ENCODE assay signal across 8 mouse cellular contexts in genomic region chr5:130266651-130267050, GRCm38 (mm10). TPM values are rescaled to one million over a fixed set of nuclear protein-coding genes. Genes with fewer than 3 reads are reported as not detected.
DNase-seq lines count a peak whose midpoint lies in the region; TF ChIP-seq lines count a peak whose summit lies in the region.
"Had no signal": no experiment of that assay in that cellular context is flagged by ENCODE, and none has a peak within 500 bp of the region (broad histone marks: within the 10 kb centered on the region; RNA-seq: fewer than 3 reads in every experiment).

No protein-coding gene starts in this region.

- intact Hi-C loops in left cerebral cortex, adult 2 months (cut with DNase I), result no loop called here
- intact Hi-C loops in left cerebral cortex, postnatal 36 days (cut with DNase I), result no loop called here

- peak; percentile 18 for TF ChIP-seq RAD21 in MEL (IDR thresholded peaks at IDR 0.05; ENCODE audit: low read depth, low read length)

- DNase-seq in left cerebral cortex, adult 2 months (ENCODE audit: extremely low spot score in 1 of 2, low spot score in 2 of 2), result peak in 1 of 2 experiments; percentile 38
- DNase-seq in left cerebral cortex, adult 9 months (ENCODE audit: low spot score in 2 of 2), result no peak
- peak; percentile 84 for DNase-seq in MEL (ENCODE audit: low read depth, low spot score)
- peak; percentile 47 for DNase-seq in limb, embryonic 10.5 days (ENCODE audit: low spot score)
- peak; percentile 23 to 47 for DNase-seq in spleen, postnatal 14 days (ENCODE audit: low spot score in 2 of 2)
- no peak for DNase-seq in left cerebral cortex, postnatal 36 days (ENCODE audit: low spot score in 2 of 2)

- H3K9me3 ChIP-seq in MEL (replicated peaks; ENCODE audit: insufficient read depth, low read length), result no peaks in the 10 kb centered on the region
- no peaks in the 10 kb centered on the region for H3K9me3 ChIP-seq in limb, embryonic 10.5 days (replicated peaks)
- H3K9me3 ChIP-seq: heart, embryonic 15.5 days had no signal

- H3K27ac ChIP-seq in left cerebral cortex, adult 2 months, result no peak overlapping the region
- H3K27ac ChIP-seq in MEL (ENCODE audit: control insufficient read depth, low read depth, low read length), result no peak overlapping the region
- H3K27ac ChIP-seq in bone marrow macrophage, adult 2 months (ENCODE audit: insufficient read depth, low read depth, low read length), result no peak overlapping the region
- no peak overlapping the region for H3K27ac ChIP-seq in limb, embryonic 10.5 days
- H3K27ac ChIP-seq: heart, embryonic 15.5 days had no signal

- 92% methylated on average over 7 of the region's 7 CpGs for WGBS in limb, embryonic 10.5 days

- no peaks in the 10 kb centered on the region for H3K4me1 ChIP-seq in MEL (ENCODE audit: control insufficient read depth in 1 of 2, insufficient read depth in 2 of 2, low read length in 2 of 2)
- peaks cover 19% of the 10 kb centered on the region for H3K4me1 ChIP-seq in bone marrow macrophage, adult 2 months (ENCODE audit: control insufficient read depth, insufficient read depth, low read length)
- H3K4me1 ChIP-seq in limb, embryonic 10.5 days, result no peaks in the 10 kb centered on the region
- H3K4me1 ChIP-seq: heart, embryonic 15.5 days had no signal

- H3K36me3 ChIP-seq in MEL (ENCODE audit: control insufficient read depth in 1 of 2, insufficient read depth in 2 of 2, low read length in 2 of 2), result peaks cover 0 to 5% of the 10 kb centered on the region in 2 experiments
- H3K36me3 ChIP-seq in limb, embryonic 10.5 days, result peaks cover 94% of the 10 kb centered on the region

- H3K27me3 ChIP-seq in MEL (ENCODE audit: control insufficient read depth in 1 of 2, insufficient read depth in 2 of 2, low read length in 2 of 2), result no peaks in the 10 kb centered on the region
- no peaks in the 10 kb centered on the region for H3K27me3 ChIP-seq in limb, embryonic 10.5 days (ENCODE audit: low read depth, poor library complexity, severe bottlenecking)
- H3K27me3 ChIP-seq: heart, embryonic 15.5 days had no signal

- no peak overlapping the region for H3K4me3 ChIP-seq in left cerebral cortex, adult 2 months
- no peak overlapping the region for H3K4me3 ChIP-seq in MEL (ENCODE audit: control insufficient read depth in 1 of 2, insufficient read depth in 1 of 2, low read depth in 2 of 2, low read length in 2 of 2)
- H3K4me3 ChIP-seq in bone marrow macrophage, adult 2 months (ENCODE audit: insufficient read depth, low read length), result no peak overlapping the region
- H3K4me3 ChIP-seq in limb, embryonic 10.5 days, result no peak overlapping the region
- H3K4me3 ChIP-seq: heart, embryonic 15.5 days had no signal

- peak; percentile 61 for TF ChIP-seq CTCF in left cerebral cortex, adult 2 months (IDR thresholded peaks at IDR 0.05)
- TF ChIP-seq CTCF in MEL (IDR thresholded peaks at IDR 0.05 in 2 of 3, conservative IDR thresholded peaks at IDR 0.05 in 1 of 3; ENCODE audit: control insufficient read depth in 1 of 3, insufficient read depth in 1 of 3, low read depth in 2 of 3, low read length in 3 of 3, poor library complexity in 1 of 3, severe bottlenecking in 1 of 3), result peak; percentile 81 to 93 (median 83)
- TF ChIP-seq CTCF in bone marrow macrophage, adult 2 months (IDR thresholded peaks at IDR 0.05; ENCODE audit: low read depth, low read length), result 0 out of 2 replicates have a peak, but pooled peaks have one; percentile 29

- H3K79me2 ChIP-seq in MEL (ENCODE audit: control insufficient read depth, insufficient read depth, low read length, poor library complexity), result no peaks in the 10 kb centered on the region

- no peak for TF ChIP-seq POLR2A in MEL (IDR thresholded peaks at IDR 0.05; ENCODE audit: control insufficient read depth in 1 of 2, insufficient read depth in 1 of 2, low read depth in 1 of 2, low read length in 2 of 2, poor library complexity in 1 of 2)
- TF ChIP-seq POLR2A in bone marrow macrophage, adult 2 months (IDR thresholded peaks at IDR 0.05; ENCODE audit: borderline replicate concordance, low read depth, low read length), result no peak

- H3K9ac ChIP-seq in MEL (ENCODE audit: control insufficient read depth, low read depth, low read length, poor library complexity, severe bottlenecking), result no peak overlapping the region
- H3K9ac ChIP-seq: heart, embryonic 15.5 days had no signal

- no peak for TF ChIP-seq EP300 in MEL (IDR thresholded peaks at IDR 0.05; ENCODE audit: low read depth in 1 of 2, low read length in 2 of 2)

TF ChIP-seq in MEL, 35 proteins besides CTCF, POLR2A, EP300 and RAD21:
- peak; percentile 50; the same call in 1 of the 2 replicates for TF ChIP-seq GATA1 (IDR thresholded peaks at IDR 0.05; ENCODE audit: low read depth, low read length)
- 0 out of 2 replicates have a peak, but pooled peaks have one; percentile 10 for TF ChIP-seq TCF12 (IDR thresholded peaks at IDR 0.05; ENCODE audit: low read depth, low read length)
- TF ChIP-seq E2F4 (IDR thresholded peaks at IDR 0.05; ENCODE audit: borderline replicate concordance, low read depth, low read length), result no peak
- no peak for TF ChIP-seq MYB (IDR thresholded peaks at IDR 0.05; ENCODE audit: low read depth, low read length)
- TF ChIP-seq SMC3 (IDR thresholded peaks at IDR 0.05; ENCODE audit: low read depth, low read length), result peak; percentile 45
- peak; percentile 34 for TF ChIP-seq TAL1 (IDR thresholded peaks at IDR 0.05; ENCODE audit: low read length)

RNA-seq across cellular contexts. Expression of gene Tyw1, which starts 11.2 kb away (rescaled TPM):
- 10 to 100 TPM; 15.4 to 16.1 TPM for total RNA-seq in left cerebral cortex, adult 2 months (2021)
- total RNA-seq in MEL (2012; rRNA removed), result 33.0 and 38.8 TPM in 2 replicates
- polyA plus RNA-seq in MEL (2012; ENCODE audit: insufficient read depth in 1 of 2, insufficient read length in 2 of 2, low read depth in 1 of 2, low replicate concordance in 2 of 2, missing spikeins in 1 of 2), result 100 to 1,000 TPM in 1 of 2 experiments, 10 to 100 TPM in 1; 33.3 to 133 TPM
- 12.3 and 12.7 TPM in 2 replicates for polyA plus RNA-seq in bone marrow macrophage, adult 2 months (2012; ENCODE audit: insufficient read depth, insufficient read length, missing spikeins)
- 31.4 and 34.3 TPM in 2 replicates for polyA plus RNA-seq in limb, embryonic 10.5 days (2016; fragmentation: Nextera tagmentation; extraction: Ambion mirVana)
- total RNA-seq in left cerebral cortex, postnatal 36 days (2021), result 10 to 100 TPM; 15.3 to 16.2 TPM

RNA-seq across cellular contexts. Expression of gene Sbds, which starts 11.3 kb away (rescaled TPM):
- 10 to 100 TPM; 83.8 to 90.4 TPM for total RNA-seq in left cerebral cortex, adult 2 months (2021)
- total RNA-seq in MEL (2012; rRNA removed), result 51.1 and 74.7 TPM in 2 replicates
- 10 to 100 TPM in 1 of 2 experiments, not detected in 1; 88.1 TPM for polyA plus RNA-seq in MEL (2012; ENCODE audit: insufficient read depth in 1 of 2, insufficient read length in 2 of 2, low read depth in 1 of 2, low replicate concordance in 2 of 2, missing spikeins in 1 of 2)
- 87.1 and 111 TPM in 2 replicates for polyA plus RNA-seq in bone marrow macrophage, adult 2 months (2012; ENCODE audit: insufficient read depth, insufficient read length, missing spikeins)
- 61.7 and 66.8 TPM in 2 replicates for polyA plus RNA-seq in limb, embryonic 10.5 days (2016; fragmentation: Nextera tagmentation; extraction: Ambion mirVana)
- total RNA-seq in left cerebral cortex, postnatal 36 days (2021), result 10 to 100 TPM; 75.4 to 81.3 TPM

RNA-seq across cellular contexts. Expression of gene Tmem248, which starts 49.8 kb away (rescaled TPM):
- 10 to 100 TPM; 37.9 to 39.1 TPM for total RNA-seq in left cerebral cortex, adult 2 months (2021)
- 50.5 and 58.2 TPM in 2 replicates for total RNA-seq in MEL (2012; rRNA removed)
- polyA plus RNA-seq in MEL (2012; ENCODE audit: insufficient read depth in 1 of 2, insufficient read length in 2 of 2, low read depth in 1 of 2, low replicate concordance in 2 of 2, missing spikeins in 1 of 2), result 10 to 100 TPM in 1 of 2 experiments, not detected in 1; 55.5 TPM
- polyA plus RNA-seq in bone marrow macrophage, adult 2 months (2012; ENCODE audit: insufficient read depth, insufficient read length, missing spikeins), result 30.3 and 33.4 TPM in 2 replicates
- 40.2 and 40.5 TPM in 2 replicates for polyA plus RNA-seq in limb, embryonic 10.5 days (2016; fragmentation: Nextera tagmentation; extraction: Ambion mirVana)
- total RNA-seq in left cerebral cortex, postnatal 36 days (2021), result 10 to 100 TPM; 42.9 to 43.3 TPM

Comparison
In these comparisons a context has a peak if more than half of its experiments do, and no peak if none do; other contexts are left out.
1. DNase-seq: peak in MEL (single experiment), limb, embryonic 10.5 days (single experiment) and spleen, postnatal 14 days (2 of 2); none in left cerebral cortex, adult 9 months (0 of 2) and left cerebral cortex, postnatal 36 days (0 of 2).
2. CTCF ChIP-seq: peak in every context shown above with its lines; median percentile 83 in MEL; 61 in left cerebral cortex, adult 2 months; 29 in bone marrow macrophage, adult 2 months.